Mouse (Mus musculus) stomach, postnatal 0 days (tissue): Measurements from ENCODE around the gene Mrnip.

Experiments
- CTCF ChIP-seq: IDR thresholded peaks from 2 replicates; pipeline ENCODE4 v1.5.1; 2016; ENCODE audit warnings: antibody characterized with exemption, low read depth, mild to moderate bottlenecking, moderate library complexity
- EP300 ChIP-seq: optimal IDR thresholded peaks from 2 replicates; pipeline ENCODE3; 2016; ENCODE audit warnings: antibody characterized with exemption

- TF ChIP-seq CTCF, result no peak
- no peak for TF ChIP-seq EP300
These were observed 58.8 kb downstream of the Mrnip start for GRCm38 (mm10) chr11:50233022-50233421.
